Mouse (Mus musculus) liver, embryonic 14.5 days (tissue): ENCODE results near the gene Arl10. TPM values are rescaled to one million over a fixed set of nuclear protein-coding genes. Genes with fewer than 3 reads are reported as not detected.

Source experiments
- ATAC-seq: fragments of 200-750 bp; cut with Nextera tagmentation; 2 replicates; pipeline ENCODE4 v1.8.0; 2017; ENCODE audit warnings: moderate number of reproducible peaks, mild to moderate bottlenecking, moderate library complexity; ENCODE audit not compliant: insufficient read depth
- DNase-seq, 3 experiments: peaks; one replicate each; pipeline ENCODE4 v3.0.0-alpha.2; 2012 to 2013; ENCODE audit warnings: low read depth in 3 of 3, low spot score in 3 of 3
- H3K27ac ChIP-seq: fragments of 300-500 bp; sonication (generic); 2 replicates; pipeline ENCODE4 v1.5.1; 2014; ENCODE audit warnings: moderate library complexity, mild to moderate bottlenecking, control low read depth, inconsistent platforms
- H3K27me3 ChIP-seq: fragments of 300-500 bp; sonication (generic); 2 replicates; pipeline ENCODE4 v1.6.1; 2014; ENCODE audit warnings: mild to moderate bottlenecking, low read length, moderate library complexity; ENCODE audit not compliant: control insufficient read depth, insufficient read depth
- H3K36me3 ChIP-seq: fragments of 300-500 bp; sonication (generic); replicated peaks from 2 replicates; pipeline ENCODE4 v1.6.1; 2014; ENCODE audit warnings: low read depth; ENCODE audit not compliant: control insufficient read depth, insufficient read depth
- H3K4me1 ChIP-seq, 2 experiments: fragments of 200-500 bp in 1 of 2; fragments of 300-500 bp in 1 of 2; sonication (generic) in 1 of 2; replicated peaks; 2 replicates each; pipeline ENCODE4 v1.6.1; 2012 to 2014; ENCODE audit warnings: antibody characterized with exemption in 1 of 2, inconsistent platforms in 1 of 2, low read length in 1 of 2; ENCODE audit not compliant: control insufficient read depth in 2 of 2, insufficient read depth in 2 of 2
- H3K4me2 ChIP-seq: fragments of 300-500 bp; sonication (generic); 2 replicates; pipeline ENCODE4 v1.6.1; 2014; ENCODE audit warnings: low read depth, mild to moderate bottlenecking, control low read depth, moderate library complexity
- H3K4me3 ChIP-seq, 2 experiments: fragments of 200-500 bp in 1 of 2; fragments of 300-500 bp in 1 of 2; sonication (generic) in 1 of 2; 2 replicates each; pipeline ENCODE4 v1.5.1; 2012 to 2014; ENCODE audit warnings: low read depth in 2 of 2, low read length in 2 of 2, mild to moderate bottlenecking in 2 of 2, control low read depth in 1 of 2, inconsistent platforms in 1 of 2, moderate library complexity in 1 of 2; ENCODE audit not compliant: insufficient read depth in 1 of 2
- H3K9ac ChIP-seq: fragments of 300-500 bp; sonication (generic); replicated peaks from 2 replicates; pipeline ENCODE4 v1.6.1; 2014; ENCODE audit warnings: mild to moderate bottlenecking, control low read depth, moderate library complexity
- H3K9me3 ChIP-seq: fragments of 300-500 bp; sonication (generic); 2 replicates; pipeline ENCODE4 v1.6.1; 2016; ENCODE audit warnings: low read length, mixed read lengths; ENCODE audit not compliant: control insufficient read depth
- CTCF ChIP-seq: IDR thresholded peaks from 2 replicates; pipeline ENCODE4 v1.5.1; 2016; ENCODE audit warnings: antibody characterized with exemption, low read depth, control low read depth
- EP300 ChIP-seq: IDR thresholded peaks from 2 replicates; pipeline ENCODE4 v1.6.1; 2016; ENCODE audit warnings: antibody characterized with exemption, low read depth
- WGBS: fragments of 180-500 bp; shearing (Covaris S2); extraction: QIAGEN DNeasy Blood & Tissue Kit; methylation state at CpG from one replicate; pipeline ENCODE4 v1.1.7; 2014; ENCODE audit not compliant: insufficient replicate concordance; 5-methylcytosine and 5-hydroxymethylcytosine counted together
- polyA plus RNA-seq, 2 experiments: library from polyadenylated mRNA; depleted of rRNA in 1 of 2; stranded (reverse) in 1 of 2; unstranded in 1 of 2; fragments of >200 nt; fragmentation: Nextera tagmentation in 1 of 2; extraction: Ambion mirVana in 1 of 2; gene quantifications; 2 replicates each; pipeline versions ENCODE4 v1.2.1 to v1.2.3; 2012 to 2014

Gene Arl10
- polyA plus RNA-seq, 2 experiments: 4.2 to 5.6 TPM

DNA sequence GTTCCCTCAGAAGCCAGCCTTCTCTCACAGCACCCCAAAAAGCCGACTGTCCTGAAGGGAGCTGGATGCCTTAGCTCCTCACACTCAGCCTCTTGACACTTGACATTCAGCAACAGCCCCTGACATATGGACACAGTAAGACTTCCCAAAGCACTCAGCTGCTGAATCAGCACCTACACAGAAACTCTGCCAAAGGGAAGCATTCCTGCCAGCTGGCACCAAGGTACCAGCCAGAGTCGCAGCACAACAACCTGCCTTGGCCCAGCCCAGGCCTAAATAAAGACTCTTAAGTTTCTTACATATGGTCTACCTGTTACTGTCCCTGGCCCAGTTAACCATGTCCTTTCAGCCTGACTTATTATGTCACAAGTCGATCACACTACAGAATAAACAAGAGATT, 18.0 kb upstream of the Arl10 start:
- WGBS: 77% methylated on average over 3 of the region's 3 CpGs
- H3K4me2 ChIP-seq: no peak overlapping the region
- no peak for ATAC-seq
- no peaks in the 10 kb centered on the region for H3K27me3 ChIP-seq
- no peak overlapping the region for H3K27ac ChIP-seq
- no peak for DNase-seq
- H3K36me3 ChIP-seq: peaks cover 38% of the 10 kb centered on the region
- TF ChIP-seq CTCF (no peak), EP300 (no peak)
- H3K9ac ChIP-seq: no peak overlapping the region
- no peaks in the 10 kb centered on the region for H3K4me1 ChIP-seq
- no peaks in the 10 kb centered on the region for H3K9me3 ChIP-seq
- H3K4me3 ChIP-seq: no peak overlapping the region

DNA sequence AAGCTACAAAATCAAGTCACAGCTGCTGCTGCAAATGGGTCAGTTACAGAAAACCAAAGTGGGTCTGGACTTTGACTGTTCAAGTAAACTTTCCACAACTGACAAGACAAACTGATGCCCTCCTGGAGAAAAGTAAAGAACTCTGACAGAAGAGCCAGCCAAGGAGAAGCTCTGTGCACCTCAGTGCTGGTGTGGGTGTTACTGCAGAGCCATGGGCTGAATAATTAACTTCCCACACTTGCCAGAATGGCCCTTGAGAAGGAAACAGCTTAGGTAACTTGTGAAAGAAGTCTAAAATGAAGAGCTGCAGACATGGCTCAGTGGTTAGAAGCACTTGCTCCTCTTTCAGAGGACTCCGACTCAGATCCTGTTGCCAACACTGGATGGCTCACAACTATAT, 17.2 kb upstream of the Arl10 start:
- Histone ChIP-seq H3K4me3 (no peak overlapping the region), H3K4me1 (no peaks in the 10 kb centered on the region), H3K9ac (no peak overlapping the region), H3K27ac (no peak overlapping the region), H3K27me3 (no peaks in the 10 kb centered on the region), H3K9me3 (no peaks in the 10 kb centered on the region), H3K36me3 (peaks cover 35% of the 10 kb centered on the region), H3K4me2 (no peak overlapping the region)
- DNase-seq (no peak), ATAC-seq (no peak)
- TF ChIP-seq EP300 (no peak), CTCF (no peak)
- 74% methylated on average over 1 of the region's 1 CpGs for WGBS

- no peak for ATAC-seq
- Histone ChIP-seq H3K4me2 (no peak overlapping the region), H3K9me3 (no peaks in the 10 kb centered on the region), H3K36me3 (peaks cover 27% of the 10 kb centered on the region), H3K9ac (no peak overlapping the region), H3K27ac (no peak overlapping the region), H3K4me3 (no peak overlapping the region), H3K27me3 (no peaks in the 10 kb centered on the region), H3K4me1 (peaks cover 2 to 6% of the 10 kb centered on the region in 2 experiments; a peak in 2 of 4 replicates)
- 69% methylated on average over 2 of the region's 2 CpGs for WGBS
- TF ChIP-seq CTCF (no peak), EP300 (no peak)
- no peak for DNase-seq
Measured at GRCm38 (mm10) chr13:54559656-54560055, 15.2 kb upstream of the Arl10 start.

GRCm38 (mm10) chr13:54560608-54561007, 14.2 kb upstream of the Arl10 start:
- DNase-seq (no peak), ATAC-seq (no peak)
- Histone ChIP-seq H3K4me2 (no peak overlapping the region), H3K27ac (no peak overlapping the region), H3K4me3 (no peak overlapping the region), H3K27me3 (no peaks in the 10 kb centered on the region), H3K4me1 (peaks cover 5 to 8% of the 10 kb centered on the region in 2 experiments; a peak in 3 of 4 replicates), H3K9ac (no peak overlapping the region), H3K9me3 (no peaks in the 10 kb centered on the region), H3K36me3 (peaks cover 27% of the 10 kb centered on the region)
- WGBS: 86% methylated on average over 7 of the region's 7 CpGs
- no peak for TF ChIP-seq CTCF
- no peak for TF ChIP-seq EP300

- Histone ChIP-seq H3K36me3 (peaks cover 16% of the 10 kb centered on the region), H3K27ac (no peak overlapping the region), H3K27me3 (no peaks in the 10 kb centered on the region), H3K4me1 (peaks cover 9 to 14% of the 10 kb centered on the region in 2 experiments), H3K4me2 (no peak overlapping the region), H3K9me3 (no peaks in the 10 kb centered on the region), H3K9ac (no peak overlapping the region), H3K4me3 (no peak overlapping the region)
- DNase-seq: no peak
- 71% methylated on average over 7 of the region's 7 CpGs for WGBS
- TF ChIP-seq EP300 (no peak), CTCF (no peak)
- no peak for ATAC-seq
Measured at GRCm38 (mm10) chr13:54562562-54562961, 12.3 kb upstream of the Arl10 start.
